Mouse (Mus musculus): ENCODE data around the gene Afm.

The Afm gene

GRCm38 (mm10) chr5:90518356-90519100, at the start of gene Afm:
Gene Afm (plus strand): TSS chr5:90518932.
- peak; percentile 53 to 55 for DNase-seq

- no peak for DNase-seq
Measured at GRCm38 (mm10) chr5:90470836-90471235, 47.9 kb upstream of the Afm start.

GRCm38 (mm10) chr5:90473902-90474301, 44.8 kb upstream of the Afm start:
- no peak for DNase-seq

GRCm38 (mm10) chr5:90474369-90474768, 44.4 kb upstream of the Afm start:
- DNase-seq, result no peak

- DNase-seq, result no peak
Measured at GRCm38 (mm10) chr5:90476741-90477140, 42.0 kb upstream of the Afm start.

GRCm38 (mm10) chr5:90477308-90478140, 41.2 kb upstream of the Afm start:
- DNase-seq, result no peak

- no peak for DNase-seq
Measured at GRCm38 (mm10) chr5:90478886-90479285, 39.8 kb upstream of the Afm start.

- no peak for DNase-seq
Measured at GRCm38 (mm10) chr5:90485597-90485996, 33.1 kb upstream of the Afm start.

- DNase-seq, result no peak
Measured at GRCm38 (mm10) chr5:90488323-90488722, 30.4 kb upstream of the Afm start.

GRCm38 (mm10) chr5:90490518-90490917, 28.2 kb upstream of the Afm start, which contains the start of gene Afp:
Gene Afp (plus strand): TSS chr5:90490737.
- no peak for DNase-seq

- DNase-seq, result peak; percentile 13 to 22
Measured at GRCm38 (mm10) chr5:90492440-90492839, 26.3 kb upstream of the Afm start.

GRCm38 (mm10) chr5:90494308-90494707, 24.4 kb upstream of the Afm start:
- DNase-seq, result no peak

GRCm38 (mm10) chr5:90499509-90499908, 19.2 kb upstream of the Afm start:
- DNase-seq, result no peak

- DNase-seq, result peak; percentile 72 to 90
Measured at GRCm38 (mm10) chr5:90500714-90501113, 18.0 kb upstream of the Afm start.

- DNase-seq, result no peak
Measured at GRCm38 (mm10) chr5:90501752-90502151, 17.0 kb upstream of the Afm start.

GRCm38 (mm10) chr5:90504742-90505141, 14.0 kb upstream of the Afm start:
- DNase-seq, result no peak

GRCm38 (mm10) chr5:90506507-90506906, 12.2 kb upstream of the Afm start:
- peak in 1 of 2 experiments; percentile 10 for DNase-seq

- DNase-seq, result peak; percentile 6 to 28
Measured at GRCm38 (mm10) chr5:90507411-90507949, 11.3 kb upstream of the Afm start.

- DNase-seq, result no peak
Measured at GRCm38 (mm10) chr5:90509828-90510592, 8.7 kb upstream of the Afm start.

GRCm38 (mm10) chr5:90512288-90512955, 6.3 kb upstream of the Afm start:
- peak; percentile 54 to 73 for DNase-seq

- DNase-seq, result no peak
Measured at GRCm38 (mm10) chr5:90515561-90515960, 3.2 kb upstream of the Afm start.

- DNase-seq, result no peak
Measured at GRCm38 (mm10) chr5:90551191-90551590, 32.5 kb downstream of the Afm start.
